Mouse (Mus musculus) intestine, embryonic 15.5 days (tissue): Measurements from ENCODE around the gene AF067061. TPM values are rescaled to one million over a fixed set of nuclear protein-coding genes. Genes with fewer than 3 reads are reported as not detected.
A peak's percentile ranks its signal among the peaks of the same experiment; 100 is the strongest.
"Not testable (repeated sequence)": the region's sequence is repeated elsewhere in the genome, so short reads cannot be mapped to it uniquely, and the experiment has no call there.

ENCODE experiments used
- ATAC-seq: fragments of 200-750 bp; cut with Nextera tagmentation; 2 replicates; pipeline ENCODE4 v1.8.0; 2017; ENCODE audit warnings: moderate TSS enrichment, moderate library complexity
- H3K27ac ChIP-seq: fragments of 300-500 bp; sonication (generic); 2 replicates; pipeline ENCODE4 v1.5.1; 2015; ENCODE audit warnings: mild to moderate bottlenecking, inconsistent platforms
- H3K27me3 ChIP-seq: fragments of 300-500 bp; sonication (generic); replicated peaks from 2 replicates; pipeline ENCODE4 v1.6.1; 2015; ENCODE audit warnings: inconsistent platforms
- H3K36me3 ChIP-seq: fragments of 300-500 bp; sonication (generic); 2 replicates; pipeline ENCODE4 v1.6.1; 2015; ENCODE audit warnings: inconsistent platforms
- H3K4me1 ChIP-seq: fragments of 300-500 bp; sonication (generic); replicated peaks from 2 replicates; pipeline ENCODE4 v1.6.1; 2015; ENCODE audit warnings: inconsistent platforms
- H3K4me2 ChIP-seq: fragments of 300-500 bp; sonication (generic); replicated peaks from 2 replicates; pipeline ENCODE4 v1.6.1; 2015; ENCODE audit warnings: mild to moderate bottlenecking, inconsistent platforms
- H3K4me3 ChIP-seq: fragments of 300-500 bp; sonication (generic); replicated peaks from 2 replicates; pipeline ENCODE4 v1.5.1; 2015; ENCODE audit warnings: inconsistent platforms
- H3K9ac ChIP-seq: fragments of 300-500 bp; sonication (generic); 2 replicates; pipeline ENCODE4 v1.6.1; 2015; ENCODE audit warnings: inconsistent platforms
- H3K9me3 ChIP-seq: fragments of 300-500 bp; sonication (generic); 2 replicates; pipeline ENCODE4 v1.6.1; 2016; ENCODE audit warnings: inconsistent platforms
- WGBS: fragments of 180-500 bp; shearing (Covaris S2); methylation state at CpG from one replicate; pipeline ENCODE4 v1.1.7; 2015; 5-methylcytosine and 5-hydroxymethylcytosine counted together
- polyA plus RNA-seq: library from polyadenylated mRNA; unstranded; fragments of >200 nt; fragmentation: Nextera tagmentation; extraction: Ambion mirVana; gene quantifications from 2 replicates; pipeline ENCODE4 v1.2.1, GENCODE M21; 2015

Gene AF067061
- polyA plus RNA-seq = not detected in 2 replicates

DNA sequence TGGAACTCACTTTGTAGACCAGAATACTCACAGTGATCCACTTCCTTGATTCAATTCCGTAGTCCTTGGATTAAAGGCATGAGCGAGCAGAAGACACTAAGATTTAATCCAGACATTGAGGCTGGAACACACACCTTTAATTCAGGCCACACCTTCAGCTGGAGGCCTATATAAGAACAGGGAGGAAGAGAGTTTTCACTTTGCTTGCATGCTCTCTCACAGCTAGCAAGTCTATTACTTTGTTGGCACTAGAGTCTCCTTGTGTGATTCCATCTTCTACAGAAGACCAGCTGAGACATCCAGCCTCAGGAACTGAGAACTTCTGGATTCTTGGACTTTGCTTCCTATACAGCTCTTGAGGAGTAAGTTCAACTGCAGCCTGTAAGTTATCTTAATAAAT is at the start of gene AF067061:
AF067061 (plus strand) TSS at position 245 of the 400 bp plus-strand sequence.
- not testable (repeated sequence) for H3K9ac ChIP-seq, ATAC-seq, H3K4me3 ChIP-seq, H3K27ac ChIP-seq, H3K36me3 ChIP-seq, H3K9me3 ChIP-seq, H3K4me1 ChIP-seq, H3K27me3 ChIP-seq, H3K4me2 ChIP-seq
- 80% methylated on average over 2 of the region's 2 CpGs for WGBS

DNA sequence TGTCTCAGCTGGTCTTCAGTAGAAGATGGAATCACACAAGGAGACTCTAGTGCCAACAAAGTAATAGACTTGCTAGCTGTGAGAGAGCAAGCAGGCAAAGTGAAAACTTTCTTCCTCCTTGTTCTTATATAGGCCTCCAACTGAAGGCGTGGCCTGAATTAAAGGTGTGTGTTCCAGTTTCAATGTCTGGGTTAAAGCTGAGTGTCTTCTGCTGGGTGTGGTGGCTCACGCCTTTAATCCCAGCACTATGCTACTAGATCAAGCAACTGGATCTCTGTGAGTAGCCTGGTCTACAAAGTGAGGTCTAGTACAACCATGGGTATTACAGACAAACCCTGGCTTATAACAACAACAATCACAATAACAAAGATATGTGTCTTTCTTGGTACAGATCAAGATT is 47.1 kb upstream of the AF067061 start, which contains the start of gene Gm21762:
Gm21762 (minus strand) TSS at position 101 of the 400 bp plus-strand sequence.
- not testable (repeated sequence) for H3K9ac ChIP-seq, ATAC-seq, H3K4me3 ChIP-seq, H3K4me2 ChIP-seq, H3K36me3 ChIP-seq, H3K4me1 ChIP-seq, H3K9me3 ChIP-seq, H3K27me3 ChIP-seq, H3K27ac ChIP-seq
- WGBS = no CpG with 5 or more reads among the region's 2 CpGs

DNA sequence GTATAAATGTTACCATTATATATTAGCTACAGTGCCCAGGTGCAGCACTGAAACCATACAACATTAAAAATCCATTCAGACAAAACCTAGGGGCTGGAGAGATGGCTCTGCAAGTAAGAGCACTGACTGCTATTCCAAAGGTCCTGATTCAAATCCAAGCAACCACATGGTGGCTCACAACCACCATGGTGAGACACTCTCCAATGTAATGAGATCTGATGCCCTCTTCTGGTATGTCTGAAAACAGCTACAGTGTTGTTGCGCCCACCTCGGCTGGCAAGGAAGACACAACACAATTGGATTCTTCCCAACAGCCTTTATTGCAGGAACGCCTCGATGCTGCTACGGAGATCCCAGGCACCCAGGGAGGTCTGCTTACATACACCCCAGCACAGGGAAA is 42.0 kb upstream of the AF067061 start:
- ATAC-seq, H3K36me3 ChIP-seq, H3K4me1 ChIP-seq, H3K27ac ChIP-seq, H3K9me3 ChIP-seq, H3K4me2 ChIP-seq, H3K4me3 ChIP-seq, H3K27me3 ChIP-seq, H3K9ac ChIP-seq: not testable (repeated sequence)
- 84% methylated on average over 5 of the region's 5 CpGs for WGBS

DNA sequence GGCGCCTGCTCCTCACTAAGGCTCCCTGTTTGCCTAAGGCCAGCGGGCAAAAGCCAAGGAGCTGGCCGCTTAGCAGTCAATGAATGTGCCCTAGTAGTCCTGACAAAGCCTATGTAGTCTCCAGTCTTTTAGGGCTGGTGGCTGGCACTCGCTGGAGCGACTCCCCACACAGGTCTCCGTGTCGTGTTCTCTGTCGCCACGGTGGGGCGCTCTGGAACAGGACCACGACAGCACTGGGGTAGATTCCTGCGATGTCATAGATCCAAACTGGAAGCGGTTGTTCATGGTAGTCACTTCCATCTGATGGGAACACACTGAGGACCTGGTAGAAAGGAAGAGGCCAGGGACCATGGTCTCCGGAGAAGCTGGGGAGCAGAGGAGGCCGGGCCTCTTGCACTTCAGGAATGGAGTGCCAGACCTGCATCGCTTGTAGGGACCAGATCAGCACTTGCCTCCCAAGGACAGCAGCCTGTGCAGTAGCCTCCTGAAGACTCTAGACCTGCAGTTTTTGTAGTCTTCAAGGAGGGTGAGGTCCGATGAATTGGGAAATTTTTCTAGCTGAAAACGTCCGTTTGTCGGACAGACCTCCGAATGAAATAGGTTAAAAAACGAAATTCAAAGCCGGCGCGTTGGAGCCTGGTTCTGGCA is 39.8 kb upstream of the AF067061 start:
- H3K4me2 ChIP-seq, H3K9me3 ChIP-seq, ATAC-seq, H3K27ac ChIP-seq, H3K9ac ChIP-seq, H3K27me3 ChIP-seq, H3K36me3 ChIP-seq, H3K4me3 ChIP-seq, H3K4me1 ChIP-seq: not testable (repeated sequence)
- WGBS = 91% methylated on average over 16 of the region's 25 CpGs

GRCm38 (mm10) chr13:120231798-120232197 is 31.1 kb upstream of the AF067061 start:
- not testable (repeated sequence) for H3K9ac ChIP-seq, H3K27ac ChIP-seq, H3K27me3 ChIP-seq, H3K4me1 ChIP-seq, H3K36me3 ChIP-seq, H3K4me3 ChIP-seq, H3K9me3 ChIP-seq, H3K4me2 ChIP-seq
- 0 out of 2 replicates have a peak, but pooled peaks have one; percentile 53 for ATAC-seq
- 97% methylated on average over 17 of the region's 17 CpGs for WGBS

- not testable (repeated sequence) for ATAC-seq, H3K9ac ChIP-seq, H3K27me3 ChIP-seq, H3K4me1 ChIP-seq, H3K9me3 ChIP-seq, H3K4me2 ChIP-seq, H3K27ac ChIP-seq, H3K4me3 ChIP-seq, H3K36me3 ChIP-seq
- 64% methylated on average over 10 of the region's 25 CpGs for WGBS
Measured at GRCm38 (mm10) chr13:120232447-120233049, 30.4 kb upstream of the AF067061 start.

DNA sequence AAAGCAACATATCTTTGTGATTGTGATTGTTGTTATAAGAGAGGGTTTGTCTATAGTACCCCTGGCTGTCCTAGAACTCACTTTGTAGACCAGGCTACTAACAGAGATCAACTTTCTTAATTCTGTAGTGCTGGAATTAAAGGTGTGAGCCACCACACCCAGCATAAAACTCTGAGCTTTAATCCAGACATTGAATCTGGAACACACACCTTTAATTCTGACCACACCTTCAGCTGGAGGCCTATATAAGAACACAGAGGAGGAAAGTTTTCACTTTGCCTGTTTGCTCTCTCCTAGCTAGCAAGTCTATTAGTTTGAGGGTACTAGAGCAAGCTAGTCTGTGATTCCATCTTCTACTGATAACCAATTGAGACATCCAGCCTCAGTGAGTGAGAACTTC is 24.1 kb upstream of the AF067061 start, which contains the start of gene Gm21731:
Gm21731 (plus strand) TSS at position 301 of the 400 bp plus-strand sequence.
- not testable (repeated sequence) for H3K4me2 ChIP-seq, H3K9ac ChIP-seq, ATAC-seq, H3K9me3 ChIP-seq, H3K4me1 ChIP-seq, H3K27me3 ChIP-seq, H3K36me3 ChIP-seq, H3K4me3 ChIP-seq, H3K27ac ChIP-seq

GRCm38 (mm10) chr13:120251208-120251924 is 11.5 kb upstream of the AF067061 start:
- not testable (repeated sequence) for H3K4me2 ChIP-seq, H3K4me3 ChIP-seq, H3K27ac ChIP-seq, H3K4me1 ChIP-seq, H3K36me3 ChIP-seq, H3K9me3 ChIP-seq, H3K9ac ChIP-seq, H3K27me3 ChIP-seq, ATAC-seq
- WGBS = 86% methylated on average over 2 of the region's 3 CpGs

- H3K9ac ChIP-seq, H3K4me1 ChIP-seq, H3K27me3 ChIP-seq, H3K4me3 ChIP-seq, H3K36me3 ChIP-seq, ATAC-seq, H3K27ac ChIP-seq, H3K9me3 ChIP-seq, H3K4me2 ChIP-seq: not testable (repeated sequence)
- 82% methylated on average over 3 of the region's 3 CpGs for WGBS
Measured at GRCm38 (mm10) chr13:120258817-120259658, 3.9 kb upstream of the AF067061 start.

- not testable (repeated sequence) for ATAC-seq, H3K27me3 ChIP-seq, H3K27ac ChIP-seq, H3K4me2 ChIP-seq, H3K36me3 ChIP-seq, H3K9me3 ChIP-seq, H3K4me3 ChIP-seq, H3K9ac ChIP-seq, H3K4me1 ChIP-seq
- WGBS = 64% methylated on average over 3 of the region's 3 CpGs
Measured at GRCm38 (mm10) chr13:120259718-120260117, 3.2 kb upstream of the AF067061 start.

DNA sequence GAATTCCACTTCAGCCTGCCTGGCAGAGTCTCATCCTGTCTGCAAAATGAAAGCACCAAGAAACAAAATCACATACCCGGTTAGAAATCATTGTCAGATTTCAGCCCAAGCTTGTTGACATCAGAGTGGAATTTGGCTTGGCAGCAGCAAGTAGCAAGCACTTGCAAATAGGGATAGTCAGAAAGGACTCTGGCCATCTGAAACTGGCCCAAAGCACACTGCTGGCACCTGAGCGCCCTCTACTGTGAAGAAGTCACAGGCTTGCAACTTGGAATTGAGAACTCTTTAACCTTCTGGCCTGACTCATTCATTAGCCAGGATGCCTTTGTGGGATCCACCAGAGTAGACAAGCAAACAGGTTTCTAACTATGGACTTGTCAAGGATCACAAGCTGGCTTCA is 14.9 kb downstream of the AF067061 start:
- H3K4me1 ChIP-seq, H3K9me3 ChIP-seq, H3K9ac ChIP-seq, H3K36me3 ChIP-seq, ATAC-seq, H3K4me3 ChIP-seq, H3K27me3 ChIP-seq, H3K4me2 ChIP-seq, H3K27ac ChIP-seq: not testable (repeated sequence)
- WGBS = 28% methylated on average over 2 of the region's 2 CpGs

DNA sequence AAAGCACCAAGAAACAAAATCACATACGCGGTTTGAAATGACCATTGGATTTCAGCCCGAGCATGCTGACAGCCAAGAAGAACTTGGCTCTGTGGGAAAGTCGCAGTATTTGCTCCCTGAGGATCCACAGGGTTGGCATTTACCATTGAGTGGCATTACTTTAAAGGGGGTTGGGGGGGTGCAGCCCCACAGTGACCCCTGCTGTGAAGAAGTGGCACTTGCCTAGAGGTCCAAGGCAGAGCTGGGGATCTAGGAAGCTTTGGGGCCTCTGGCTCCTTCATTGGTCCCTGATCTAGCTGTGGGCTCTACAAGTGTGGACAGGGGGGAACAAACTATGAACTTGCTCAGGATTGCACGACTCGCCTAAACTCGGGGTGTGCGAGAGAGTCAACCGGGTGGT is 15.9 kb downstream of the AF067061 start:
- Histone ChIP-seq H3K4me3 (no peak overlapping the region), H3K27me3 (no peaks in the 10 kb centered on the region), H3K4me2 (no peak overlapping the region), H3K27ac (no peak overlapping the region), H3K9me3 (no peaks in the 10 kb centered on the region), H3K9ac (no peak overlapping the region), H3K36me3 (no peaks in the 10 kb centered on the region), H3K4me1 (no peaks in the 10 kb centered on the region)
- ATAC-seq = no peak
- whole genome bisulfite sequencing = 91% methylated on average over 9 of the region's 9 CpGs
